Mouse (Mus musculus) G1E-ER4 (cell line): ENCODE measurements around the gene Tmem104. TPM values are rescaled to one million over a fixed set of nuclear protein-coding genes. Genes with fewer than 3 reads are reported as not detected.

ENCODE experiments used
- GATA1 ChIP-seq: IDR thresholded peaks from one replicate; pipeline ENCODE4 v1.8.0; 2012; ENCODE audit warnings: low read length, inconsistent platforms
- polyA plus RNA-seq: library from polyadenylated mRNA; stranded (reverse); fragments of >175 nt; gene quantifications from 2 replicates; pipeline ENCODE4 v1.2.3, GENCODE M21; 2012

Tmem104 gene
- polyA plus RNA-seq, 1 experiment: 19.0 TPM

DNA sequence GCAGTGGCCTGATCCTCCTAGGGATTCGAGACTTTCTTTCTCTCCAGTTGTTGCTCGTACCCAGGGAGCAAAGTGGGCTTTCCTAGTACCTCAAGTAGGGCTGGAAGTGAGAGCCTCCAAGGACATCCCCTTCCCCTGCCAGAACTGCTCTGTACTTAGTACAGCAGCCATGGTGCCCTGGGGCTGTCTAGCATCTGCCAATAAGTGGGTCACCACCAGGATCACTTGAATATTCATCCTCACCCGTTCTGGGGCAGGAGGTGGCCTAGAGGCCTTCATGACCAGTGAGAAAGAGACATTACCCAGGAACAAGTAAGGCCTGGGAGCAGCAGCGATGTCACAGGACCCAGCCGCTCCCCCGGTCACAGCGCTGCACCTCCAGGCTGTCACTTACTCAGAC, 22.7 kb downstream of the Tmem104 start:
- no peak for TF ChIP-seq GATA1

DNA sequence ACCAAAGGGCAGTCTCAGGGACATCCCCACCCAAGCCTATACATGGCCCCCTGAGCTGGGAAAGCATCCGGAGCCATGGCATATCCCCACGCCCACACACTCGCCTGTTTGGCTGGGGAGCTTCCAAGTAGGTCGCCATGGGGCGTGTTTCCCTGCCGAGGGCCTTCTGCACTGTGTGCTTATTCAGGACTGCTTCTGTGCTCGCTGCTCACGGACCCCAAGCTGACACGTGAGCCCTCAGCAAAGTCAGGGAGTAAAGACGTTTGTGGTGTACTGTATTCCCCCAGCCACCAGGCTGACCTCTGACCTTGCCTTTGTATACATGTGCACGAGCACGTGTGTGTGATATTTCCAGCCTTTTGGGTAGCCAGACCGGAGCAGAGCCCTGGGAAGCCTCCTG, 24.8 kb downstream of the Tmem104 start:
- no peak for TF ChIP-seq GATA1

DNA sequence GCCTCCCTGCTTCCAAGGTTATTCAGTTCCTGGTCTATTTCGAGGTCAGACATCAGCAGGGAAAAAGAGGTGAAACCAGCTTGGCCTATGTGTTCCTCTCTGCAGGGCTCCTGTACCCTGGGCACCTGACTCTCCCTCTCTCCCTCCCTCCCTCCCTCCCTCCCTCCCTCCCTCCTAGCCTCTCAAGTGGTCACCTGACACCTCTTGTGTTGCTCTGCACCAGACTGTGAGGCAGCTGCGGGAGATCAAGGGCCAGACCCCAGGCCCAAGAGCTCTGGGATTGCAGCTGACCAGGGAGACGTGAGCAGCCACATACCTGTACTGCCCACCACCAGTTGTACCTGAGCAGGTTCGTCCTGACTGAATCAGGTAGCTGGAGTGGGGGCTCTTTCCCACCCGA, 27.8 kb downstream of the Tmem104 start:
- TF ChIP-seq GATA1: no peak

- no peak for TF ChIP-seq GATA1
Observed at GRCm38 (mm10) chr11:115217439-115218410, 30.4 kb downstream of the Tmem104 start.

DNA sequence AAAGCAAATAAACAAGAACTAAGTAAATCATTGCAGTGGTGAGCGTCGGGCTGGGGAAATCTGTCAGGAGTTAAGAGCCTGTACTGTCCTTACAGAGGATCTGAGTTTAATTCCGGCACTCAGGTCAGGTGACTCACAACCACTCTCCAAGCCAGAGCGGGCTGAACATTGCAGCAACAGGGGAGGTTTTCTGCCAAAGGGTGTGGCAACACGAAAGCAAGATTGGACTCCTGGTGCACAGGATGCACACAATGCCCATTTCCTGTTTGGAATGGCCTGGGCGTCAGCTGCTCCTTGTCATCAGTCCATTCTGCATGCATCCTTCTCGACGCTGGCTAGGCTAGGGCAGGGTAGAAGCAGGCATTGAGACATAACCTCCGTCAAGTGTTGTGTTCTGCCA, 32.0 kb downstream of the Tmem104 start:
- no peak for TF ChIP-seq GATA1

DNA sequence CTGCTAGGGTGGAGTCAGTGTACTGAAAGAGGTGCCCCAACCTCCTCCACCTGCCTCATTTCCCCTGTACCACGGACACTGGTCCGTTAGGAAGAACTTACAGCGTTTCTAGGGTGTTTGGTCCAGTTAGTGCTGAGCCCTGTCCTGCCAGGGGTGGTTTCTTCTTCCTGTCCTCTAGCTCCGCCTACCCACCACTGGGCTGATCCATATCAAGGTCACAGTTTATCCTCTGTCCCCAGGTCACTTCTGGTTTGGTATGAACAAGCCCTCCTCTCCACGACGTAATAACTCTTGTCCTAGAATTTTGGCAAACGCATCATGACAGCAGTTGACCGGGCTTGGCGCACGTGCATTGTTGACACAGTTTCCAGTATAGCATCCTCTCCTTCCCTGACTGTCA, 32.4 kb downstream of the Tmem104 start:
- TF ChIP-seq GATA1: no peak

- no peak for TF ChIP-seq GATA1
Observed at GRCm38 (mm10) chr11:115222077-115222476, 34.8 kb downstream of the Tmem104 start.

- TF ChIP-seq GATA1: no peak
Observed at GRCm38 (mm10) chr11:115222570-115222969, 35.3 kb downstream of the Tmem104 start.

GRCm38 (mm10) chr11:115223451-115223850, 36.2 kb downstream of the Tmem104 start:
- no peak for TF ChIP-seq GATA1

DNA sequence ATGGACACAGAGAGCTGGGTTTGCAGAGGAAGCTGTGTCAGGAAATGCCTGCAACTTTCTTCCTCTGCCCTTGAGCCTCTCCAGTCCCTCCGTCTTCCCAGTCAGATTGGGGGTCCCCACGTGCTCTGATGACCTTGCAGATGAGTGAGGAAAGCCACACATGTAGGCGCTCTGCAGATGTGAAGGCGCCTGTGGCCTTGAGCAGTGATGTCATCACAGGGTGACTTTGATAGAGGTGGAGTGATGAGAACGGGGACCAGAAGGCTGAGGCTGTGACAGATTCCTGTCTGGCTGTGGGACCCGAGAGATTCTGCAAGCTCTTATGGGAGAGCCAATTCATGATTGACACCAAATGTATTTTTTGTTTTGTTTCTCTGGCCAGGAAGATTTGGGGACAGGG, 36.6 kb downstream of the Tmem104 start:
- no peak for TF ChIP-seq GATA1

DNA sequence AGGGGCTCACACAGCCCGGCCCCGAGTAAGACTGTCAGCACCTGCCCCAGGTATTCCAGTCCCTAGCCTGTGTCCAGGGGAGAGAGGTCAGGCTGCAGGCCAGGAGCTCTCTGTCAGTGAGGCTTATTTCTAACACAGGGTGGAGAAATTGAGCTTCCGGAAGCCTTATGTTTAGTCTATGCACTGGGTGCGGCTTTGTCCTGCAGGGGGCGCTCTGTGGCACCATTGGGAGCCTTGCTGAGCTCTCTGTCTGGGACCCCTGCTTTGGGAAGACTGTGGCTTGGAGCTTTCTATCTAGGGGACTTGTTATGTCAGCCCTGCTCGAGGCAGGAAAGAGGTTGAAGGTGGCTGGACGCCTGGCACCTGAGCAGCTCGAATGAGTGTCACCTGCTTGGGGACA, 37.6 kb downstream of the Tmem104 start:
- TF ChIP-seq GATA1: no peak

- no peak for TF ChIP-seq GATA1
Observed at GRCm38 (mm10) chr11:115225301-115225700, 38.0 kb downstream of the Tmem104 start.

DNA sequence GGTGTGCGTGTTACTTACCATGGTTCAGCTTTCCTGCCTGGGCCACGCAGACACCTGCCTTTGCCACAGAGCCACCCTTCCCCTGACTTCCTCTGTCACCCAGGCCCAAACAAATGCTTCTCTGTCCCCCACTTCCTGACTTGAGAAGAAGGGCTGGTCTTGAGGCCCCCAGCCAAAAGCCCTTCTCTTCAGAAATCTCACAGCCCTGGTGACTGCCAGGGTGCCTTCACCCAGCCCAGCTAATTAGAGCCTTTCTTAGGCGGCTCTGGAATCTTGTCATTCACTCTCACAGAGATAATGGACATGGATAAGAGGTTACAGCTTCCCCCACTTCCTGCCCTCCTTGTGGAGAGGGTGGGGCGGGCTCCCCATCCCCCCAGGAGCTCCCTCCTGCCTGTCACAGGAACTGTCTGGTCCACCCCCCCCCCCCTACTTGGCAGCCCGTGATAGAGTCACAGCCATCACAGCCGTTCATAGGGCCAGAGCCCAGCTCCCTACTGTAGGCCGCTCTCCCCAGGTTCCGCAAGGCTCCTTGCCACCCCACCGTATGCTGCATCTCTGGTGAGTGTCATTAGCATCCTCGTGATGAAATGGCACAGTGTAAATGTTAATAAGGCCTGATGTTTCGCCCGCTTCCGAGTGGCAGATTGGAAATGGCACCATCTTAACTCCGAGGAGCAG, 39.7 kb downstream of the Tmem104 start:
- no peak for TF ChIP-seq GATA1

GRCm38 (mm10) chr11:115227640-115228039, 40.4 kb downstream of the Tmem104 start:
- no peak for TF ChIP-seq GATA1

GRCm38 (mm10) chr11:115228430-115228829, 41.1 kb downstream of the Tmem104 start:
- TF ChIP-seq GATA1: no peak
